Mouse (Mus musculus): ENCODE measurements around the gene Slc25a29.
"Not testable (repeated sequence)": the region's sequence is repeated elsewhere in the genome, so short reads cannot be mapped to it uniquely, and the experiment has no call there.

The Slc25a29 gene

GRCm38 (mm10) chr12:108835840-108836409 lies at the start of gene Slc25a29, which contains the start of gene Slc25a47:
TSS of gene Slc25a29 (minus strand) at chr12:108835883.
TSS of gene Slc25a47 (plus strand) at chr12:108836046.
- peak; percentile 97 for DNase-seq (ENCODE audit: low spot score)

GRCm38 (mm10) chr12:108882776-108883175 lies 47.1 kb upstream of the Slc25a29 start:
- no peak for DNase-seq (ENCODE audit: low spot score)

GRCm38 (mm10) chr12:108881192-108881591 lies 45.5 kb upstream of the Slc25a29 start:
- DNase-seq (ENCODE audit: low spot score): no peak

- DNase-seq (ENCODE audit: low spot score): no peak
Observed at GRCm38 (mm10) chr12:108880606-108881005, 44.9 kb upstream of the Slc25a29 start.

- DNase-seq (ENCODE audit: low spot score): no peak
Observed at GRCm38 (mm10) chr12:108879138-108879537, 43.5 kb upstream of the Slc25a29 start.

GRCm38 (mm10) chr12:108873122-108873521 lies 37.4 kb upstream of the Slc25a29 start:
- no peak for DNase-seq (ENCODE audit: low spot score)

- peak; percentile 32 for DNase-seq (ENCODE audit: low spot score)
Observed at GRCm38 (mm10) chr12:108869575-108869974, 33.9 kb upstream of the Slc25a29 start.

- no peak for DNase-seq (ENCODE audit: low spot score)
Observed at GRCm38 (mm10) chr12:108865007-108865494, 29.4 kb upstream of the Slc25a29 start.

- no peak for DNase-seq (ENCODE audit: low spot score)
Observed at GRCm38 (mm10) chr12:108858486-108858885, 22.8 kb upstream of the Slc25a29 start.

GRCm38 (mm10) chr12:108857589-108858184 lies 22.0 kb upstream of the Slc25a29 start:
- no peak for DNase-seq (ENCODE audit: low spot score)

GRCm38 (mm10) chr12:108857109-108857508 lies 21.4 kb upstream of the Slc25a29 start:
- no peak for DNase-seq (ENCODE audit: low spot score)

- DNase-seq (ENCODE audit: low spot score): no peak
Observed at GRCm38 (mm10) chr12:108856186-108856585, 20.5 kb upstream of the Slc25a29 start.

GRCm38 (mm10) chr12:108855081-108855480 lies 19.4 kb upstream of the Slc25a29 start:
- no peak for DNase-seq (ENCODE audit: low spot score)

GRCm38 (mm10) chr12:108852822-108853221 lies 17.1 kb upstream of the Slc25a29 start:
- no peak for DNase-seq (ENCODE audit: low spot score)

- DNase-seq (ENCODE audit: low spot score): no peak
Observed at GRCm38 (mm10) chr12:108850886-108851285, 15.2 kb upstream of the Slc25a29 start.

GRCm38 (mm10) chr12:108850129-108850528 lies 14.4 kb upstream of the Slc25a29 start:
- DNase-seq (ENCODE audit: low spot score): no peak

GRCm38 (mm10) chr12:108849488-108850022 lies 13.9 kb upstream of the Slc25a29 start:
- no peak for DNase-seq (ENCODE audit: low spot score)

GRCm38 (mm10) chr12:108848033-108848432 lies 12.3 kb upstream of the Slc25a29 start:
- not testable (repeated sequence) for DNase-seq (ENCODE audit: low spot score)

- DNase-seq (ENCODE audit: low spot score): no peak
Observed at GRCm38 (mm10) chr12:108842663-108843062, 7.0 kb upstream of the Slc25a29 start.

- no peak for DNase-seq (ENCODE audit: low spot score)
Observed at GRCm38 (mm10) chr12:108841181-108841580, 5.5 kb upstream of the Slc25a29 start.

- peak; percentile 17 for DNase-seq (ENCODE audit: low spot score)
Observed at GRCm38 (mm10) chr12:108836722-108837121, 1.0 kb upstream of the Slc25a29 start.

GRCm38 (mm10) chr12:108835208-108835839 lies 359 bp downstream of the Slc25a29 start:
- DNase-seq (ENCODE audit: low spot score): peak; percentile 50

GRCm38 (mm10) chr12:108834786-108835185 lies 897 bp downstream of the Slc25a29 start:
- no peak for DNase-seq (ENCODE audit: low spot score)

Measured in embryo, embryonic 10.5 days (tissue).